Mouse (Mus musculus): Measurements from ENCODE around the gene Cdh22.

DNA sequence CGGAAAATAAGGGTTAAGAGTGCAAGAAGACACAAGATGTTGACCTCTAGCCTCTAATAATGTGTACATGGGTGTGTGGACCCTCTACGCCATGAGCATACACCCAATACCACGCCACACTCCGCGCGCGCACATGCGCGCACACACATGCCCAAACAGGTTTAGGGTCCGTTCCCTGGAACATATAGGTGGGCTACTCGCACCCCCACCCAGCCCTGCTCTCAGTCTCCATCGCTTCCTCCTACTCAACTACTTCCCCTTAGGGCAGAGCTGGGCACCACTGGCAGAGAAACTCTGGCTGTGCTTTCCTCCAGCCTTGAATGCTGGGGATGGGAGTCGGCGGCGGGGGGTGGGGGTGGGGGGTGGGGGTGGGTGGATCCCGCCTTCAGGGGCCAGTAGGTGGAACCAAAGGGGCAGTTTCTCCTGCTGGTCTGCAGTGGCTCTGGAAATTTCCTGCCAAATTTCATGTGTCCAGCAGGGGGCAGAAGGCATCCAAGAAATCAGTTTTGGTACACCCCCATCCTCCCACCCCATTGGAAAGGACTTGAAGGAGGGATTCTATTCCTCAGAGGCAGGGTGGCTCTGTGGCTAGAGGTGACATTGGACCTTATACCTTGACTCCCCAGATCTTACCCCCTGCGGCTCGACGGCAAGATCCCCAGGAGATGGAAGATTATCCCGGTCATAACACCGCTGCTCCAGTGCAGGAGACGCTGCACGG is 164.4 kb downstream of the Cdh22 start:
- no peak for TF ChIP-seq TAL1 (IDR thresholded peaks at IDR 0.05; ENCODE audit: low read length)
- no peak for TF ChIP-seq GATA1 (IDR thresholded peaks at IDR 0.05; ENCODE audit: low read length)

Measured in erythroblast, embryonic 14.5 days (primary cell).